Mouse (Mus musculus) v-Abl transformed pro-B cells (cell line): ENCODE measurements at regions not wholly inside any gene's neighbourhood (a gene's known extent, or its start where the extent isn't known, plus 50 kb on each side); places are given as distances from the start of the nearest gene placed in this dataset.

Experiments
- in situ Hi-C, 2 experiments: fragments of 400-800 bp; cut with MboI; formaldehyde crosslinking; loops; one replicate each; pipeline ENCODE4 v1.15.1; 2025; ENCODE audit not compliant: unreplicated experiment in 2 of 2

DNA sequence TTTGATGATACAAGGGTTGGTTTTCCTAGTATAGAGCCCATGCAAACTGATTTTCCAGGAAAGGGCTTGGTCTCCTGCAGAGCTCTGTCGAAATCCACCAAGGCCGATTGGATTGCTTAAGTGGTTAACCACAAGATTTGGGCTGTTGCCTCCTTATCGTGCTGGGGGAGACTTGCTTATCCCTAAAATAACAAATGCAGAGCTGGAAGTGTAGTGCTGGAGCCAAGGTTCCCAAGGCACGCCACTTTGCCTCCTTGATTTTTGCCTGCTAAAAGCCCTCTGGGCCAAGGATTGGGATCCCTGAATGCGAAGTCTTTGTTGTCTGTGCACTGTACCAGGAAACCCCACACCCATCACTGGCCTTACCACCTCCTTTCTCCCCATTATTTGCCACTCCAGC lies 52.8 kb upstream of the Tmem178 start:
- in situ Hi-C loops = no loop called here

DNA sequence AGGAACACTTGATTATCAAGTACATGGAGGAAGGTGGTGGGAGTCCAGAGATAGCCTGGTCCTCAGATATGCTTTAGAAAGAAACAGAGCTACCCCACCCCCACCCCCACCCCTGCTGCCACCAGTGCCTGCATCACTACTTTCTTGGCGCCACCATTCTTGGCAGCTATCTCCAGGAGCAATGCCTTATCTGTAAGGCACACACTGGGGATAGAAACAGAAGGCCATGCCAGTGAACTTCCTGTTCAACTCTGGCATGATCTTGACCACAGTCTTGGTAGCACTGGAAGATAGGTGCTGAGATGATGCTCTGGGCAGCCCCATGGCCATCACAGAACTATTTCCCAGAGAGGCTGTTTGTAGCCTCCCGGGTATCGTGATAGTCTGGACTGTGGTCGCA lies 55.3 kb upstream of the Tmem178 start:
- in situ Hi-C loops = no loop called here

DNA sequence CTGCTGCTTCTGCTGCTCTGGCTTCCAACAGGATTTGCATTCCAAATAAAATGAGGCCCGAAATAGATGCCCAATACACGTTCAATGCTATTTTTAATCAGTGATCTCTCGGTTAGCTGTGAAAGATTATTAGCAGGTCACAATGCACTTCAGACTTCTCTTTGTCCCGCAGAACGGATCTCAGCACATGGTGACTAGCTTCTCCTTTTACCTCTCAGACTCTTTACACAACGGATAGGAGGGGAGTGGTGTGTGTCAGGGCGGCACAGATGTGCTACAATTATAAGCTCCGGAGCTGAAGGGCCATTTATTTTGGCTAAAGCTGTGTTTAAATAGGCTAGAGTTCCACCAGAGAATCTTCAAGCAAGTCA lies 56.7 kb upstream of the Tmem178 start:
- in situ Hi-C loops = no loop called here

DNA sequence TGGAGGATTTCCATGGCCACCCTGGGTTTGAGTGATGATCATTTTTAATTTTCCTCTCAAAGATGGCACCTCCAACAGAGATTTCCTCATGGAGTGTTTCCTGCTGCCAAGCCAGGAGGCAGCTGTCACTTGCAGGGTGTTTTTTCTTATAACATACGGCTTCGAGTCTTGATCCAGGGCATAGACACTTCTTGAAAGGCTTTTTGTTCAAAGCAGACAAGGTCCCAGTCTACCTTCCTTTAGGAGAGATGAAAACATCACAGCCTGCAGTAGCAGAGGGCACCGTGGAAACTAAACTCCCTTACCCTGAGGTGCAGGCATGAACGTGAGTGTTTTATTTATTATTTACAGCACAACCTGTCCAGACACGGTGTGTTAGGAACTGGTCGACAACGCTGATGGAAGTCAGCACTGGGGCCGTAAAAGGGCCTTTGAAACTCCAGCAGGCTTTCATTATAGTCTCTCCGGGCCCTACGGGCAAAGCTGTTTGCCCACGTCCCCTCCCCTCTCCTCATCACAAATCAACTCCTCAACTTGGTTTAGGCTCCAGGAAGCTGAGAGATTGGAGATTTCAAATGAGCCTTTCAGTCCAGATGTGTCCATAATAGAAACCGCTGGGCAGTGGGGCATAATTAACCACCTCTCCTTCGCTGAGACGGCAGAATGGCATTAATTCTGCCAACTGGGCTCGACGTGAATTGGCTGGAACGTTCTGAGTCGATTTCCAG lies 57.2 kb upstream of the Tmem178 start:
- in situ Hi-C loops = no loop called here

DNA sequence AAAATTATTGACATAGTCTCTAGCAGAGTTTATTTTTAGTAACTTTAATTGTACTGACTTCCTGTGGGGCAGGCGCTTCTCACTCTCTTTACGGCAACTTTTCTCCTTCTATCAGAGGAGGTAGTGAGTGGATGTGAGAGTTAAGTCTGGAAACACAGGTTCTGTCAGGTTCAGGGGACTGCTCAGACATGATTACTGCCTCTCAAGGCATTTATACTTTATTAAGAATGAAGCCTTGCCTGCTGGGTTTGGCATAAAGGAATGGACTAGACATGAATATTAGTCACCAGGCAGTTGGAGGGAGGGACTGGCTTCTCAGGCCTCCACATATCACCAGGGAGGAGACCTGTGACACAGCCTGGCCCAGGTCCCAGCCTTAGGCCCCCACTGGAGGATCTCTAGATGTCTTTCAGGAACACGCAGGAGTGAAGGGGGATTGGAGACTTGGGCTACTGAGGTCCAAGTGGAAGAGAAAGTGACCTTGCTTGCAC lies 58.2 kb upstream of the Tmem178 start:
- in situ Hi-C loops = no loop called here

DNA sequence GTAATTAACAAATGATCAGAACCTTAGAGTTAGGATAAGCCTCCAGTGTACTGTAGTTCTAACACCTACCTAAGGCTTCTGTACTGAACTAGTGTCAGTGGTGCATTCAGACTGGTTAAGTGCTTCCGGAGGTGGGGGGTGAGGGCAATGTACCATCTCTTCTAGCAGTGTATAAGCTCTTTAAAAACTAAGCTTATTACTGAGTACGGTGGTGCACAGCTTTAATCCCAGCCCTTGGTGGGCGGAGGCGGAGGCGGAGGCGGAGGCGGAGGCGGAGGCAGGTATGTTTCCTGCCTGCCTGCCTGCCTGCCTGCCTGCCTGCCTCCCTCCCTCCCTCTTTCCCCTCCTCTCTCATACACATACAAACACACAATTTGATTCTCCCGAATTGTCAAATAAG lies 58.7 kb upstream of the Tmem178 start:
- in situ Hi-C loops = no loop called here

DNA sequence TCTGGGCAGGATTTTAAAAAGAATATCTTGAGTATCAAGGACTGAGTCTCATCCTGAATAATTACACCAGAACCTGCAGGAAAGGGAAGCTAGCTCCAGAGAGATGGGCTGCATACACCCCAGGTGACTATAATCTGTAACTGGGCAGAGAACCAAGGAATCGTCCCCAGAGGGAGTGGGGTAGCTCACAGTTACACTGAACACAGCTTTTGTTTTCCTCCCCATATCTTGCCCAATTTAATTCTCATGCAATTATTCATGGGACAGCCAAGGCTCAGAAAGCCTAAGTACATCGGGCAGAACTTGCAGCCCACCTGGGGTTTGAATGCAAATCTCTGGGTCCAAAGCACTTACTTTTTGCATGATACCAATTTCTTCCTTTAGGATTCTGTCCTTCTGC lies 59.5 kb upstream of the Tmem178 start:
- in situ Hi-C loops = no loop called here

DNA sequence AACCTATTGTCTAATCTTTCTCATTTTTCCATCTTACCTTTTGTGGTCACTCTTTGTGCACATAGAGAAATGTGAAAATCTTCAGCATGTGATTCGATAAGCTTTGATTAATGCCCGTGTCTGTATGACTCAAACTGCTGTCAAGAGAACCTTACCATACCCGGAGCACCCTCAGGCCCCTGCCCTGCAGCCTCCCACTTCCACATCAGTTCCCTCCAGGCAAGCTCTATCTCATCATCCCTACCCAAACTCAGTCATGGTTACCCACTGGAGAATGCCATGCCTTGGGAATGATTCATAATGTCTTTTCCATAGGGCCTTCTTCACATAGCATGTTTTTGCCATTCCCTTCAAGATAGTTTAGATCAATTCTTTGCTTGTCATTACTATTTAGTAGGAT lies 62.0 kb upstream of the Tmem178 start:
- in situ Hi-C loops = no loop called here

DNA sequence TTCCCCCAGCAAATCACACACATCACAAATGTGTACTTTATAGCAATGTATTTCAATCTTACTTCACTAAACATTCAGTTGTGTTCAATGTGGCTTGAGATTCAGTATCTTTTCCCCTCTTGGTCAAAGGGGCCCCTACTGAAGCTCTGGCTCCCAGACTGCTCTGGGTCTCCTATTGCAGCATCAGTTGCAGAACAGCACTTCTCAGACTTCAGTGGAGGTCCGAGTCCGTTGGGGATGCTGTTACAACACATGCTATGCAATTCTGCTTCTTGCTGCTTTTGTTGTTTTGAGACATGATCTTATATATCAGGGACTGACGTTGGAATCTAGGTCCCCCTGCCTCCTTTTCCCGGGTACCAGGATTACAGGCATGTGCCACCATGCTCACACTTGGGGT lies 64.1 kb upstream of the Tmem178 start:
- in situ Hi-C loops = no loop called here

DNA sequence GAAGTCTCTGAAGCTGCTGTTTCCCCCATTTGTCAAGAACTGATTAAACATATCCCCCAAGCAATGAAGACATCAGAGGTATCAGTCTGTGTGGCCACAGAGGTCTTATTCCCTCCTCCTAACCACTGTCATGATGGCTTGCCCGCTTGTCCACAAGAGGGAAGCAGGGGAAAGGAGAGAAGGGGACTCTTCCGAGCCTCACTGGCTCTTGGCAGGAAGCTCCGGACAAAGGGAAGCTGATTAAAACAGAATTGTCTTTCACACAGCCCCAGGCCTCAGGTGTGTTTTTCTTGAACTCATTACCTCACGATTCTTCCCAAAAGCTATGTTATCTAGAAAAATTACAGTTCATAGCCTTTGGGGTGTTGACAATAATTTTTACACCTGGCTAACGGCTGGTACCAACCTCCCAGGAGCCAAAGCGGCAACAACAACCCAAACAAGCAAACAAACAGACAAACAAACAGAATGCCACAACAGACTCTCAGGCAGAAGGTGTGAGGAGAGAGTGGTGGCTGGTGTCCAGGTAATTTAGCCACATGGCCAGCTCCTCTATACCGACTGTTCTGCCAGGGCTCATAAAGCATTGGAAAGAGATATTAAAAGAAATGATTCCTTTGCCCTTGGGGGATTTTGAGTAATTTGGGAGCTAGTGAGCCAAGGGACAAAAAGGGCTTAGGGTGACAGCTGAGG lies 68.9 kb upstream of the Tmem178 start:
- in situ Hi-C loops = no loop called here

DNA sequence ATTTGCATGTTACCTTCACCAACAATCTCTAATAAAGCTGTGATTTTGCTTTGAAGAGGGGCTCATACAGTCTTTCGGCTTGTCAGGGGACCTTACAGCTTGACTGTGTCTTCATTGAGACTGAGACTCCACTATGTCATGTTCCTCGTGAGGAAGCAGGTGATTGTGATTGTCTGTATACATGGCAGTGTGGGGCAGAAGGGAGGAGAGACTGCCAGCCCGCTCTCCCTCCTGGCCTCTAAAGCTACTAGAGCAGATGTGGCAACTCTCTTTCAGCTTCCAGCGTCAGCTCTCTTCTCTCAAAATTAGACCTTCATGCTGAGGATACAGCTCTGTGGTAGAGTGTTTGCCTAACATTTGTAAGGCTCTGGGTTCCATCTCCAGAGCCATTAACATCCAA lies 73.5 kb upstream of the Tmem178 start:
- in situ Hi-C loops = no loop called here

DNA sequence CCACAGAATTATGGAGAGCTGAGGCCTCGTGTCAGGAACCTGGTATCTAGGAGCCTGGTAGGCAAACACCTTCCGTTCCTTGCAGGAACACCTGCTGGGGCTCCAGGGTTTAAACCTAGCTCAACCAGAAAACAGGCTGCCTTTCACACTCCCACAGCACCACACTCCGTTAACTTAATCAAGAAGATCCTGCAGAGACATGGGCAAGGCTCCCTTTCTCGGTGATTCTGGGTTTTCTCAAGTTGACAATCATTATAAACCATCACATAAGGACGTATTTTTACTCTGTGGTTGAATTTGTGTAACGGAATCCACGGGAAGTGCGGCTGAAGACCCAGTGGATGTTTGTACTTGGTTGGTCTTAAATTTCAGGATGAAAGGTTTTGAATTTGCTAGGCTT lies 82.1 kb upstream of the Tmem178 start:
- in situ Hi-C loops = no loop called here

DNA sequence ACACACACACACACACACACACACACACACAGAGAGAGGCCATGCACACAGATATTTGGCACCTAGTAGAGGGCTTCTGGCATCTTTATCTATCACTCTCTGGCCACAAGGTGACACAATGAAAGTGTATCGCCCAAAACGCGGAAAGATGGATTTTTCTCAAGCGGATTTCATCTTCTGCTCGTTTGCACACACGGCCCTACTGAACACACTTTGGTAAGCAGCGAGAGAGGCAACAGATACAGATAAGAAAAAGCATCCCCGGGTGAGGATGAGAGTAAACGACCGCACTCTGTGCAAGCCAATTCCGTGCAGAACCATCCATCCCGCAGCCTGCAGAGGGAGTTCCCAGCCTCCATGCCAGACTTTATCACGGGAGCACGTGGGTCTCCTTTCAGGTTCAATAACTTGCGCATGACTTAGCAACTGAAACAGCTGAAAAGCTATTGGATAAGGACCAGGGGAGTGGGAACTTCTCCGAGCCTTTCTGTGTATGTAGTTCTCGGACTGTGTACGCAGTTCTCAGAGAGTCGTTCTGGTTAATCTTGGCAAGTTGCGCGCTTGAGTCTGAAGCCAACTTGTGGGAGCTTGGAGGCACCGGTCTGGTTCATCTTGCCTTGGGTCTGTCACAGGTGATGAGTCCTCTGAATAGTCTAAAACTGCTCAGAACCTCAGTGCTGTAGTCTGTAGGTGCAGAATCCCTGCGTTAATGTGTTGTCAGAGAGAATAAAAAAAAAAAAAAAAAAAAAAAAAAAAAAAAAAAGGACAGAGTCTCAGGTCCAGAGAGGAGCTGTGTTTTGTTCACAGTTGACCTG lies 97.2 kb upstream of the Tmem178 start:
- in situ Hi-C loops = no loop called here

DNA sequence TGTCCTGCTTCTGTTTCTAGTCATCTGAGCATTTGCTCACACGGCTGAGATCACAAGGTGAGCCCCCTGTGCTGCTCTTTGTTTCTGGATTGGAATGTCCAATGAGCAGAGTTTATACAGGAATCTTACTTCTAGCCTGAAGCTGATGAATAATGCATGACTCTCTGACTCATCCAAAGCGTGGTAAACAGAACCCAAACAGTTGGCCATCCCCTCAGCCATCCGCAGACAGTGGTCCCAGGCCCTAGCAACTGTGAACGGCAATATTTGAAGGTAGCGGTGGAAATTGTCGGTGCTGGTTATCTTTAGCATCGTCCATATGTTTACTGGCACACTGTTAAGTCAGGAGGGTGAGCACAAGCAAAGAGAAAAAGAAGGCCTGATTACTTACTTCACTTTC lies 99.1 kb upstream of the Tmem178 start:
- in situ Hi-C loops = no loop called here

DNA sequence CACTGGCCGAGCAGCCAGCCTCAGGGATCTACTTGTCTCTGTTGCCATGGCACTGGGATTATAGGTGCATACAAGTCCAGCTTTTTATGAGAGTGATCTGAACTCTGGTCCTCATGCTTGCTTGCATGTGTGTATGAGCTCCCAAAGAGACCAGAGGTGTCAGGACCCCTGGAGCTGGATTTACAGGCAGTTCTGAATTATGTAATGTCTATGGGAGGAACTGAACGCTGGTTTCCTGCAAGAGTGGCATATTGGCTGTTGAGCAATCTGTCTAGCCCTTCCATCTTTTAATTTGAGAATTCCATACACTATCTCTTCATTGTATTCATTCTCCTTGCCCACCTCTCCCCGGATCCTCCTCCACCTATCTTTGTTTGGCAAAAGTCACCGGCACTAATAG lies 102.5 kb upstream of the Tmem178 start:
- in situ Hi-C loops = no loop called here

DNA sequence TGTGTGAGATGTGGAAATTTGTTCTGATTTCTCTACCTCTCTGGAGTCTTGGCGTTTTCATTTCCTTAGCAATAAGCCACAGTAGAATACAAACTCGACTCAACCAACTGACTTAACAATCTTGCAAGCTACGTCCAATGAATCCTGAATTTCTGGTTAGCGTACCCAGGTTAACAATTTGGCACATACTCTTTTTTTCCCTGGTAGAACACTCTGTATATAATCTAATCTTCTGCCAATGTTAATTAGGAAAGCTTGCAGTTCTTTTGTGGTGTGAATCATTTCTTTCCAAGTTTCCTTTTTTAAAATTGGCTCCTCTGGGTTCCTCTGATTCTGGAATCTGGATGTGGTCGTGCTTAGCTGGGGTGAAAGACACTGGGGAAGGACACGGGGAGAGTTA lies 103.5 kb upstream of the Tmem178 start:
- in situ Hi-C loops = no loop called here

DNA sequence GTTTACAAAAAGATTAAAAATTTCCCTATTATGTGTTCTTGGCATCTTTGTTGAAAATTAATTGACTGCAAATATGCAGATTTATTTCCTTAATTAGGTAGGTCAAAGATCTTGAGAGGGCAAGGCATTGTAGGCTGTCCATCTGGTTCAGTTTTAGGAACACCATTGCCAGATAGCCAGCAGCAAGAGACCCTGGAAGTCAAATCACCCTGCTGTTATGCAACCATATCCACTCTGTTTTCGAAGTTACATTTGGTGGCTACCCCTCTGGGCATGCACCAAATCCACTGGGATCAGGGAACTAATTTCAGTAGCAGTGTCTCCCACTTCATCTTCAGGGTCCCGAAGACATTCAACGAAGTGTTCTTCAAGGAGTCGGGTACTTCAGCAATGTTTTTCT lies 104.0 kb upstream of the Tmem178 start:
- in situ Hi-C loops = no loop called here

DNA sequence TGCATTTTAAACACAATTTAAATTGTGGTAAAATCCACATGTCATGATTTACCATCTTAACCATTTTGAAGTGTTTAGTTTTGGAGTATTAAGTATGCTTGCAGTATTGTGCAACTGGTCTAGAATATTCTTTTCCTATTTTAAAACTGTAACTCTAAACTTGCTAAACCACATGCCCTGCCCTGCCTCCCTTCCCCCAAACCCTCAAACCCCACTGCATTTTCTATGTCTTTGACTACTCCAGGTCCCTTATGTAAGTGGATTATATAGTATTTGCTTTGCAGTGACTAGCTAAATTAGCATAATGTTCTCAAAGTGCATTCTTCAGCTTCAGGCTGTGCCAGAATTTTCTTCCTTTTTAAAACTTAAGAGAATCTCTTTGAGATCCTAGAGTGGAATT lies 106.4 kb upstream of the Map4k3 start:
- in situ Hi-C loops = no loop called here

DNA sequence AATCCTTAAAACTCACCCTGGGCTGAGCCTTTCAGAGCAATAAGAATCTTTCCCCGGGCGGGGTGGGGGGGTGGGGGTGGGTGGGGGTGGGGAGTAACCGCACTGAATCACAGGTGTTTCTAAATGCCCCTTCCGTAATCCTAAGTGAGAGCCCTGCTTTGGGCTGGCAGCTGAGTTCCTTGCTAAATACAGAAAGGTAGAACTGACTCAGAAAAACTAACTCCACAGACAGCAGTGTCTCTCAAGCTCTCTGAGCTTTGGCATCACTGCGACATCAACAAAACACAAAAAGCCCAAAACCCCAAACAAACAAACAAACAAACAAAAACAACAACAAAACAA lies 105.9 kb upstream of the Map4k3 start:
- in situ Hi-C loops = no loop called here

DNA sequence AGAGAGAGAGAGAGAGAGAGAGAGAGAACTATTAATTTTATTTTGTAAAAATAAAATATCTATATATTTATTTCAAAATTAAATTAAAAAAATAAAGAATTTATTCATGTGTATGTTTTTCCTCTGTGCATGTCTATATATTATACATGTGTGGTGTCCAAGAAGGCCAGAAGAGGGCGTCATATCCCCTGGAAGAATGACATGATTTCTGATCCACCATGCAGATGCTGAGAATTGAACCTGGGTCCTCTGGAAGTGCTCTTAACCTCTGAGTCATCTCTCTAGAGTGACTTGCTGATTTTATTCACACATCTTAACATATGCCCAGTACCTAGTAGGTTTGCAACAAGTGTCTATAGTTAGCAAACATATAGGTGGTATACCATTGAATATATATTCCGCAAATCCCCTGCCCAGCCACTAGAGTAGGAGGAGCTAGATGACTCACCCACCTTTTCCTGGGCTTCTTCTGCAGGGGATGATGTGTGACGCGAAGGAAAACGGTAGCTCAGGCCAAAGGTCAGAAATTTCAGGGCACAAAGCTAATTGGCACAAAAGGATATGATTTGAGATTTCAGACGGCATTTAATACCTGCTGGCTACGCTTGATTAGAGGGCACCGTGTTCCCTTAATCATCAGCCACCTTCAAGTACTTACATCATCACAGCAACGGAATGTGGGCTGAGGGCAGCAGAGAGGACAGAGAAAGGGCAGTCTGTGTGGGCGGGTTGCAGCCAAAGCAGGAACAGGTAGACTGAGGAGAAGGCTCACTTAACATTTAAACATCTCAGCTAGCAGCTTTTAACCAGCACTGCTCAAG lies 105.3 kb upstream of the Map4k3 start:
- in situ Hi-C loops = no loop called here

DNA sequence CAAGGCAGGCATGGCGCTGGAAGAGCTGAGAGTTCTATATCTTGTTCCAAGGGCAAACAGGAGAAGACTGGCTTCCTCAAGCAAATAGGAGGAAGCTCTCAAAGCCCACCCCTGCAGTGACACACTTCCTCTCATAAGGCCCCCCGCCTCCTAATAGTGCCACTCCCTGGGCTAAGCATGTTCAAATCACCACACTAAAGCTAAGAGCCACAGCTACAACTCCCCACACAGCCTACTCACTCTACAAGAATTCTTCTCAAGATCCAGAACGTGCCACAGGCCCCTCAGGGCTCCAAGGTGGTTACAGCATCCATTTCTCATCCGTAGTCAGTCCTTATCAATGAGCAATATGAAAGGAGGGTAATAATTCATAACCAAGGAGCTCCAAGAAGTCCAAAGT lies 103.4 kb upstream of the Map4k3 start:
- in situ Hi-C loops = no loop called here
